7 mouse cellular contexts compared by ENCODE assay signal in genomic region chr5:139932595-139933271, GRCm38 (mm10). TPM values are rescaled to one million over a fixed set of nuclear protein-coding genes. Genes with fewer than 3 reads are reported as not detected.
DNase-seq lines count a peak whose midpoint lies in the region; ATAC-seq and TF ChIP-seq lines count a peak whose summit lies in the region.

No protein-coding gene starts in this region.

- H3K36me3 ChIP-seq in forebrain, embryonic 10.5 days (replicated peaks): no peaks in the 10 kb centered on the region
- no peaks in the 10 kb centered on the region for H3K36me3 ChIP-seq in hindbrain, postnatal 0 days (ENCODE audit: insufficient read depth, low read length)
- H3K36me3 ChIP-seq in midbrain, embryonic 14.5 days (ENCODE audit: control insufficient read depth, insufficient read depth, low read length): no peaks in the 10 kb centered on the region
- H3K36me3 ChIP-seq in testis, adult 2 months (ENCODE audit: control insufficient read depth, insufficient read depth, low read length): no peaks in the 10 kb centered on the region

- 39% methylated on average over 13 of the region's 13 CpGs for WGBS in forebrain, embryonic 10.5 days
- WGBS in hindbrain, postnatal 0 days: 34% methylated on average over 13 of the region's 13 CpGs
- 30% methylated on average over 13 of the region's 13 CpGs for WGBS in midbrain, embryonic 14.5 days

- H3K4me1 ChIP-seq in forebrain, embryonic 10.5 days: peaks cover 39% of the 10 kb centered on the region
- peaks cover 11% of the 10 kb centered on the region; the same call in 1 of the 2 replicates for H3K4me1 ChIP-seq in hindbrain, postnatal 0 days (ENCODE audit: insufficient read depth, low read length)
- peaks cover 27% of the 10 kb centered on the region for H3K4me1 ChIP-seq in midbrain, embryonic 14.5 days (ENCODE audit: control insufficient read depth, insufficient read depth, low read length)
- peaks cover 11% of the 10 kb centered on the region for H3K4me1 ChIP-seq in testis, adult 2 months (ENCODE audit: control insufficient read depth, insufficient read depth, low read length)

- H3K4me2 ChIP-seq in hindbrain, postnatal 0 days (ENCODE audit: low read depth, low read length): no peak overlapping the region
- H3K4me2 ChIP-seq in midbrain, embryonic 14.5 days (ENCODE audit: low read length): peak overlapping the region; percentile 30

- H3K27me3 ChIP-seq in forebrain, embryonic 10.5 days (ENCODE audit: poor library complexity, severe bottlenecking): peaks cover 25% of the 10 kb centered on the region
- no peaks in the 10 kb centered on the region for H3K27me3 ChIP-seq in hindbrain, postnatal 0 days (ENCODE audit: insufficient read depth, low read length)
- no peaks in the 10 kb centered on the region for H3K27me3 ChIP-seq in midbrain, embryonic 14.5 days (ENCODE audit: control insufficient read depth, insufficient read depth, low read length)
- no peaks in the 10 kb centered on the region for H3K27me3 ChIP-seq in testis, adult 2 months (ENCODE audit: control insufficient read depth, insufficient read depth, low read length)

- H3K27ac ChIP-seq in forebrain, embryonic 10.5 days: peak overlapping the region; percentile 72
- H3K27ac ChIP-seq in hindbrain, postnatal 0 days: no peak overlapping the region
- H3K27ac ChIP-seq in midbrain, embryonic 14.5 days (replicated peaks; ENCODE audit: low read depth, low read length): 0 out of 2 replicates have a peak overlapping the region, but pooled peaks have one; percentile 38
- H3K27ac ChIP-seq in testis, adult 2 months (ENCODE audit: control insufficient read depth, insufficient read depth, low read depth, low read length): peak overlapping the region; percentile 8; the same call in 1 of the 2 replicates

- DNase-seq in CD8-positive naive resting alpha-beta T cell, adult 2 months (ENCODE audit: low read depth in 2 of 2, low spot score in 2 of 2): peak; percentile 43 to 56
- peak; percentile 68 for DNase-seq in T-cell, adult 2 months (ENCODE audit: low spot score)
- peak; percentile 94 for DNase-seq in forebrain, embryonic 10.5 days (ENCODE audit: extremely low spot score, low spot score)
- DNase-seq in hindbrain, postnatal 0 days (ENCODE audit: low spot score): peak; percentile 92
- DNase-seq in left cerebral cortex, postnatal 10 days (ENCODE audit: extremely low spot score in 1 of 2, low spot score in 2 of 2): peak; percentile 57 to 87
- DNase-seq in midbrain, embryonic 14.5 days: peak; percentile 93

- no peaks in the 10 kb centered on the region for H3K9me3 ChIP-seq in forebrain, embryonic 10.5 days
- no peaks in the 10 kb centered on the region for H3K9me3 ChIP-seq in hindbrain, postnatal 0 days (ENCODE audit: low read length)
- H3K9me3 ChIP-seq in midbrain, embryonic 14.5 days (ENCODE audit: control insufficient read depth, low read length): no peaks in the 10 kb centered on the region

- ATAC-seq in hindbrain, postnatal 0 days: peak; percentile 82
- peak; percentile 75 for ATAC-seq in midbrain, embryonic 14.5 days (ENCODE audit: low FRiP score, low TSS enrichment)

- peak; percentile 92; the same call in 1 of the 2 replicates for TF ChIP-seq POLR2A in testis, adult 2 months (IDR thresholded peaks at IDR 0.05; ENCODE audit: control insufficient read depth, low read depth, low read length)

- no peak for TF ChIP-seq CTCF in hindbrain, postnatal 0 days (IDR thresholded peaks at IDR 0.05; ENCODE audit: low read depth)
- TF ChIP-seq CTCF in testis, adult 2 months (IDR thresholded peaks at IDR 0.05; ENCODE audit: control insufficient read depth, insufficient read depth, insufficient replicate concordance, low read depth, low read length): no peak

- H3K9ac ChIP-seq in hindbrain, postnatal 0 days (replicated peaks; ENCODE audit: low read length): no peak overlapping the region
- no peak overlapping the region; the same call in 1 of the 2 replicates for H3K9ac ChIP-seq in midbrain, embryonic 14.5 days (replicated peaks; ENCODE audit: low read length)

- intact Hi-C loops in left cerebral cortex, postnatal 10 days (cut with DNase I): no loop called here

- H3K4me3 ChIP-seq in forebrain, embryonic 10.5 days: peak overlapping the region; percentile 3; the same call in 1 of the 2 replicates
- H3K4me3 ChIP-seq in hindbrain, postnatal 0 days (ENCODE audit: low read length): no peak overlapping the region
- no peak overlapping the region for H3K4me3 ChIP-seq in midbrain, embryonic 14.5 days (replicated peaks; ENCODE audit: low read depth, low read length)
- H3K4me3 ChIP-seq in testis, adult 2 months (ENCODE audit: control insufficient read depth, low read depth, low read length): peak overlapping the region; percentile 76

RNA-seq across cellular contexts. Expression of gene Elfn1, which starts 25.0 kb away (rescaled TPM):
- polyA plus RNA-seq in forebrain, embryonic 10.5 days (2016; fragmentation: Nextera tagmentation; extraction: Ambion mirVana): 0.07 and 0.32 TPM in 2 replicates
- total RNA-seq in hindbrain, postnatal 0 days (2014; rRNA removed): 26.0 and 45.1 TPM in 2 replicates
- 2.3 and 3.3 TPM in 2 replicates for polyA plus RNA-seq in hindbrain, postnatal 0 days (2015; fragmentation: Nextera tagmentation; extraction: Ambion mirVana)
- 10 to 100 TPM; 40.4 to 48.8 TPM for total RNA-seq in left cerebral cortex, postnatal 10 days (2021)
- polyA plus RNA-seq in midbrain, embryonic 14.5 days (2014; fragmentation: Nextera tagmentation; extraction: Ambion mirVana): 3.0 and 3.9 TPM in 2 replicates
- polyA plus RNA-seq in testis, adult 2 months (2012; rRNA removed): 55.6 and 61.9 TPM in 2 replicates

Comparison
In these comparisons a context has a peak if more than half of its experiments do, and no peak if none do; other contexts are left out.
1. H3K4me3 ChIP-seq: peak in forebrain, embryonic 10.5 days (single experiment) and testis, adult 2 months (single experiment); none in hindbrain, postnatal 0 days (single experiment) and midbrain, embryonic 14.5 days (single experiment).
2. RNA of gene Elfn1, which starts 25.0 kb away (polyA plus RNA-seq): 55.6 to 61.9 TPM in testis, adult 2 months; 2.3 to 3.3 TPM in hindbrain, postnatal 0 days, 3.0 to 3.9 TPM in midbrain, embryonic 14.5 days and 0.07 to 0.32 TPM in forebrain, embryonic 10.5 days; every median in the first group is over 10 times any median in the second.
3. Peak in every context shown above with its lines, with median percentiles within 50 percentile points of each other: DNase-seq.